Mouse (Mus musculus) E14TG2a.4 (cell line): ENCODE measurements around the gene Syn3.

Source experiments
- H3K27me3 ChIP-seq: 2 replicates; pipeline ENCODE4 v1.6.1; 2014; ENCODE audit warnings: low read length, control low read depth; ENCODE audit not compliant: insufficient read depth
- H3K36me3 ChIP-seq: 2 replicates; pipeline ENCODE4 v1.6.1; 2014; ENCODE audit warnings: low read length, control low read depth; ENCODE audit not compliant: insufficient read depth
- H3K4me1 ChIP-seq: replicated peaks from 2 replicates; pipeline ENCODE4 v1.6.1; 2014; ENCODE audit warnings: low read depth, low read length, control low read depth
- H3K4me3 ChIP-seq: replicated peaks from 2 replicates; pipeline ENCODE4 v1.5.1; 2014; ENCODE audit warnings: mild to moderate bottlenecking, low read length
- H3K9me3 ChIP-seq: 2 replicates; pipeline ENCODE4 v1.6.1; 2014; ENCODE audit warnings: low read length, control low read depth
- CTCF ChIP-seq: conservative IDR thresholded peaks from 2 replicates; pipeline ENCODE4 v1.5.1; 2014; ENCODE audit warnings: low read length
- NANOG ChIP-seq: IDR thresholded peaks from 2 replicates; pipeline ENCODE4 v1.6.1; 2014; ENCODE audit warnings: borderline replicate concordance, low read length, mixed read lengths
- POU5F1 ChIP-seq: IDR thresholded peaks from 2 replicates; pipeline ENCODE4 v1.6.1; 2014; ENCODE audit warnings: low read length, borderline replicate concordance

The Syn3 gene

GRCm38 (mm10) chr10:86359699-86360098, 139.0 kb downstream of the Syn3 start:
- H3K27me3 ChIP-seq, result no peaks in the 10 kb centered on the region
- no peaks in the 10 kb centered on the region for H3K4me1 ChIP-seq
- H3K4me3 ChIP-seq, result no peak overlapping the region
- TF ChIP-seq NANOG (no peak), POU5F1 (no peak), CTCF (no peak)
- H3K36me3 ChIP-seq, result no peaks in the 10 kb centered on the region
- H3K9me3 ChIP-seq, result no peaks in the 10 kb centered on the region

- Histone ChIP-seq H3K4me3 (no peak overlapping the region), H3K4me1 (no peaks in the 10 kb centered on the region), H3K27me3 (no peaks in the 10 kb centered on the region), H3K36me3 (no peaks in the 10 kb centered on the region), H3K9me3 (no peaks in the 10 kb centered on the region)
- no peak for TF ChIP-seq NANOG
- no peak for TF ChIP-seq CTCF
- TF ChIP-seq POU5F1, result no peak
These were observed 139.5 kb downstream of the Syn3 start for GRCm38 (mm10) chr10:86359208-86359607.

GRCm38 (mm10) chr10:86358307-86358975, 140.3 kb downstream of the Syn3 start:
- Histone ChIP-seq H3K9me3 (no peaks in the 10 kb centered on the region), H3K36me3 (no peaks in the 10 kb centered on the region), H3K4me3 (no peak overlapping the region), H3K4me1 (no peaks in the 10 kb centered on the region), H3K27me3 (no peaks in the 10 kb centered on the region)
- no peak for TF ChIP-seq POU5F1
- no peak for TF ChIP-seq NANOG
- no peak for TF ChIP-seq CTCF

- Histone ChIP-seq H3K27me3 (no peaks in the 10 kb centered on the region), H3K36me3 (no peaks in the 10 kb centered on the region)
- TF ChIP-seq POU5F1 (no peak), CTCF (peak; percentile 56), NANOG (no peak)
These were observed 141.7 kb downstream of the Syn3 start for GRCm38 (mm10) chr10:86356819-86357563.

GRCm38 (mm10) chr10:86352521-86352920, 146.2 kb downstream of the Syn3 start:
- Histone ChIP-seq H3K9me3 (no peaks in the 10 kb centered on the region), H3K4me3 (no peak overlapping the region), H3K4me1 (no peaks in the 10 kb centered on the region), H3K27me3 (no peaks in the 10 kb centered on the region), H3K36me3 (no peaks in the 10 kb centered on the region)
- no peak for TF ChIP-seq POU5F1
- TF ChIP-seq CTCF, result no peak

More at GRCm38 (mm10) chr10:86356819-86357563, 141.7 kb downstream of the Syn3 start:
- H3K4me1 ChIP-seq, result no peaks in the 10 kb centered on the region
- no peaks in the 10 kb centered on the region for H3K9me3 ChIP-seq
- H3K4me3 ChIP-seq, result no peak overlapping the region

- no peaks in the 10 kb centered on the region for H3K4me1 ChIP-seq
- TF ChIP-seq CTCF (no peak), NANOG (no peak), POU5F1 (no peak)
- no peaks in the 10 kb centered on the region for H3K36me3 ChIP-seq
- no peaks in the 10 kb centered on the region for H3K27me3 ChIP-seq
- no peaks in the 10 kb centered on the region for H3K9me3 ChIP-seq
- no peak overlapping the region for H3K4me3 ChIP-seq
These were observed 147.4 kb downstream of the Syn3 start for GRCm38 (mm10) chr10:86351287-86351686.

- Histone ChIP-seq H3K36me3 (no peaks in the 10 kb centered on the region), H3K27me3 (no peaks in the 10 kb centered on the region), H3K4me3 (no peak overlapping the region), H3K4me1 (peaks cover 16% of the 10 kb centered on the region), H3K9me3 (no peaks in the 10 kb centered on the region)
- TF ChIP-seq NANOG (no peak), POU5F1 (no peak), CTCF (no peak)
These were observed 152.4 kb downstream of the Syn3 start for GRCm38 (mm10) chr10:86346235-86346840.

- H3K4me3 ChIP-seq, result no peak overlapping the region
- no peaks in the 10 kb centered on the region for H3K9me3 ChIP-seq
- TF ChIP-seq POU5F1 (no peak), CTCF (no peak), NANOG (no peak)
These were observed 153.1 kb downstream of the Syn3 start for GRCm38 (mm10) chr10:86345645-86346044.

GRCm38 (mm10) chr10:86344654-86345053, 154.0 kb downstream of the Syn3 start:
- no peaks in the 10 kb centered on the region for H3K9me3 ChIP-seq
- TF ChIP-seq POU5F1 (no peak), NANOG (no peak), CTCF (no peak)
- H3K4me1 ChIP-seq, result peaks cover 31% of the 10 kb centered on the region
- no peak overlapping the region for H3K4me3 ChIP-seq
- H3K27me3 ChIP-seq, result no peaks in the 10 kb centered on the region
- no peaks in the 10 kb centered on the region for H3K36me3 ChIP-seq

More at GRCm38 (mm10) chr10:86345645-86346044, 153.1 kb downstream of the Syn3 start:
- H3K27me3 ChIP-seq, result no peaks in the 10 kb centered on the region
- H3K36me3 ChIP-seq, result no peaks in the 10 kb centered on the region
- H3K4me1 ChIP-seq, result peaks cover 21% of the 10 kb centered on the region
